ENCODE assay signal across 9 mouse cellular contexts in genomic region chr7:98672241-98672955, GRCm38 (mm10). TPM values are rescaled to one million over a fixed set of nuclear protein-coding genes. Genes with fewer than 3 reads are reported as not detected.
DNase-seq lines count a peak whose midpoint lies in the region; ATAC-seq and TF ChIP-seq lines count a peak whose summit lies in the region.
"Had no signal": no experiment of that assay in that cellular context is flagged by ENCODE, and none has a peak within 500 bp of the region (broad histone marks: within the 10 kb centered on the region; RNA-seq: fewer than 3 reads in every experiment).

No protein-coding gene starts in this region.

- H3K36me3 ChIP-seq in heart, embryonic 11.5 days (ENCODE audit: control insufficient read depth, insufficient read depth, low read length) = no peaks in the 10 kb centered on the region
- H3K36me3 ChIP-seq in megakaryocyte, embryonic 14.5 days (replicated peaks; ENCODE audit: low read length) = no peaks in the 10 kb centered on the region

- H3K4me1 ChIP-seq in heart, embryonic 11.5 days (ENCODE audit: control insufficient read depth, insufficient read depth, low read length) = peaks cover 28% of the 10 kb centered on the region
- H3K4me1 ChIP-seq in megakaryocyte, embryonic 14.5 days = peaks cover 41% of the 10 kb centered on the region

- TF ChIP-seq CTCF in layer of hippocampus, adult 2 months (conservative IDR thresholded peaks at IDR 0.05) = no peak

- H3K27ac ChIP-seq in layer of hippocampus, adult 2 months = peak overlapping the region; percentile 59; the same call in 1 of the 2 replicates
- peak overlapping the region; percentile 75 for H3K27ac ChIP-seq in heart, embryonic 11.5 days (ENCODE audit: low read depth, low read length)

- H3K27me3 ChIP-seq in heart, embryonic 11.5 days (ENCODE audit: control insufficient read depth, insufficient read depth, low read length) = no peaks in the 10 kb centered on the region
- peaks cover 40% of the 10 kb centered on the region for H3K27me3 ChIP-seq in megakaryocyte, embryonic 14.5 days (replicated peaks)
- H3K27me3 ChIP-seq: Patski had no signal

- H3K4me3 ChIP-seq in layer of hippocampus, adult 2 months = no peak overlapping the region
- H3K4me3 ChIP-seq in heart, embryonic 11.5 days (ENCODE audit: low read depth, low read length) = no peak overlapping the region
- peak overlapping the region; percentile 38 for H3K4me3 ChIP-seq in megakaryocyte, embryonic 14.5 days (replicated peaks)

- peak; percentile 76 for ATAC-seq in heart, embryonic 11.5 days (replicated peaks; ENCODE audit: insufficient number of reproducible peaks, low FRiP score, low TSS enrichment)
- no peak for ATAC-seq in erythroid progenitor cell, adult 5-6 weeks (replicated peaks; ENCODE audit: low FRiP score, poor library complexity, severe bottlenecking)
- ATAC-seq: Patski had no signal

- H3K9me3 ChIP-seq in heart, embryonic 11.5 days (replicated peaks; ENCODE audit: control insufficient read depth, low read length) = no peaks in the 10 kb centered on the region
- no peaks in the 10 kb centered on the region for H3K9me3 ChIP-seq in megakaryocyte, embryonic 14.5 days

- DNase-seq in layer of hippocampus, adult 2 months (ENCODE audit: low spot score in 2 of 2) = peak; percentile 22 to 45
- DNase-seq in layer of hippocampus, postnatal 14 days (ENCODE audit: low spot score in 2 of 2) = no peak
- DNase-seq in embryo, embryonic 11.5 days (ENCODE audit: low read depth, low spot score) = peak; percentile 44
- no peak for DNase-seq in frontal cortex, postnatal 10 days (ENCODE audit: low spot score in 2 of 2)
- no peak for DNase-seq in urinary bladder, postnatal 36 days (ENCODE audit: low spot score in 2 of 2)

- H3K4me2 ChIP-seq in heart, embryonic 11.5 days = peak overlapping the region; percentile 20

- peak overlapping the region; percentile 13; the same call in 1 of the 2 replicates for H3K9ac ChIP-seq in heart, embryonic 11.5 days (ENCODE audit: low read depth, low read length)

- 19% methylated on average over 11 of the region's 11 CpGs for WGBS in heart, embryonic 11.5 days (ENCODE audit: insufficient replicate concordance)

RNA-seq across cellular contexts. Expression of gene Emsy, which starts 15.8 kb away (rescaled TPM):
- 10 to 100 TPM; 69.9 to 82.7 TPM for total RNA-seq in layer of hippocampus, adult 2 months (2021)
- 10 to 100 TPM; 60.9 to 63.1 TPM for total RNA-seq in layer of hippocampus, postnatal 14 days (2021)
- 42.5 and 44.1 TPM in 2 replicates for polyA plus RNA-seq in heart, embryonic 11.5 days (2014; fragmentation: Nextera tagmentation; extraction: Ambion mirVana)
- polyA plus RNA-seq in megakaryocyte, embryonic 14.5 days (2012; ENCODE audit: insufficient read depth, low replicate concordance) = 2.4 and 2.9 TPM in 2 replicates
- total RNA-seq in erythroid progenitor cell, adult 5-6 weeks (2015; ENCODE audit: low replicate concordance) = 157 and 167 TPM in 2 replicates
- total RNA-seq in erythroid progenitor cell, adult 5-6 weeks (2017; ENCODE audit: low replicate concordance) = 77.0 and 106 TPM in 2 replicates

RNA-seq across cellular contexts. Expression of gene Thap12, which starts 30.5 kb away (rescaled TPM):
- total RNA-seq in layer of hippocampus, adult 2 months (2021) = 10 to 100 TPM; 73.2 to 79.5 TPM
- 10 to 100 TPM; 72.3 to 74.9 TPM for total RNA-seq in layer of hippocampus, postnatal 14 days (2021)
- polyA plus RNA-seq in heart, embryonic 11.5 days (2014; fragmentation: Nextera tagmentation; extraction: Ambion mirVana) = 40.9 and 50.5 TPM in 2 replicates
- 2.0 and 11.5 TPM in 2 replicates for polyA plus RNA-seq in megakaryocyte, embryonic 14.5 days (2012; ENCODE audit: insufficient read depth, low replicate concordance)
- 12.6 and 16.8 TPM in 2 replicates for total RNA-seq in erythroid progenitor cell, adult 5-6 weeks (2015; ENCODE audit: low replicate concordance)
- total RNA-seq in erythroid progenitor cell, adult 5-6 weeks (2017; ENCODE audit: low replicate concordance) = 10.4 and 19.3 TPM in 2 replicates

Comparison
In these comparisons a context has a peak if more than half of its experiments do, and no peak if none do; other contexts are left out.
1. DNase-seq: peak in layer of hippocampus, adult 2 months (2 of 2) and embryo, embryonic 11.5 days (single experiment); none in layer of hippocampus, postnatal 14 days (0 of 2), frontal cortex, postnatal 10 days (0 of 2) and urinary bladder, postnatal 36 days (0 of 2).